Mouse (Mus musculus) ES-E14 (cell line): ENCODE data around the gene Wnt3a.

Experiments used
- MAFK ChIP-seq: IDR thresholded peaks from 2 replicates; pipeline ENCODE4 v1.6.1; 2014; ENCODE audit warnings: mild to moderate bottlenecking, low read depth, low read length, inconsistent platforms; ENCODE audit not compliant: insufficient read depth
- ZC3H11A ChIP-seq: IDR thresholded peaks from 2 replicates; pipeline ENCODE4 v1.6.1; 2012; ENCODE audit warnings: low read depth, mild to moderate bottlenecking, inconsistent platforms, low read length, borderline replicate concordance

DNA sequence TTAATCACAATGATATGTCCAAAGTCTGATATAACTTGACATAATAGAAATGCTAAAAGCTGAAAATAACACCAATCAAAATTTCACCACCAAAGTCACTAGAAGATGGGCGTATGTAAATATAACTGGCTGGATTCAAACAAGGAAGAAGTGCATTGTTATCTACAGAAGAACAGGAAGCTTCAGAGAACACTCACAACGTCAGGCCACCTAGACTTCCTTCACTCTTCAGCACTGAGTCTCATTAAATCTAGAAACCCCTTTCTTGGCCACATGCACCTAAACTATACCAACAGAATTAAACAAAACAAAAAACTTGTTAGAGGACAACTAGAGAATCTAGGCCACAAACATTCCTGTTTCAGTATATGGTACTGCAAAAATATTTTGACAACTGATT lies 66.1 kb downstream of the Wnt3a start:
- no peak for TF ChIP-seq MAFK
- TF ChIP-seq ZC3H11A, result no peak
